Mouse (Mus musculus) testis, adult 2 months (tissue): ENCODE data around the gene Sdhaf3. TPM values are rescaled to one million over a fixed set of nuclear protein-coding genes. Genes with fewer than 3 reads are reported as not detected.
"Not testable (repeated sequence)": the region's sequence is repeated elsewhere in the genome, so short reads cannot be mapped to it uniquely, and the experiment has no call there.

ENCODE experiments used
- H3K27ac ChIP-seq: fragments of 200-500 bp; 2 replicates; pipeline ENCODE4 v1.5.1; 2012; ENCODE audit warnings: low read depth, low read length; ENCODE audit not compliant: control insufficient read depth, insufficient read depth
- H3K27me3 ChIP-seq: fragments of 200-500 bp; 2 replicates; pipeline ENCODE4 v1.6.1; 2012; ENCODE audit warnings: mild to moderate bottlenecking, low read length, moderate library complexity; ENCODE audit not compliant: control insufficient read depth, insufficient read depth
- H3K36me3 ChIP-seq: fragments of 200-500 bp; 2 replicates; pipeline ENCODE4 v1.6.1; 2012; ENCODE audit warnings: mild to moderate bottlenecking, low read length; ENCODE audit not compliant: control insufficient read depth, insufficient read depth
- H3K4me1 ChIP-seq: fragments of 200-500 bp; 2 replicates; pipeline ENCODE4 v1.6.1; 2012; ENCODE audit warnings: low read length; ENCODE audit not compliant: control insufficient read depth, insufficient read depth
- H3K4me3 ChIP-seq: fragments of 200-500 bp; 2 replicates; pipeline ENCODE4 v1.5.1; 2012; ENCODE audit warnings: low read depth, mild to moderate bottlenecking, low read length, moderate library complexity, mixed read lengths; ENCODE audit not compliant: control insufficient read depth
- CTCF ChIP-seq: fragments of 200-500 bp; IDR thresholded peaks from 2 replicates; pipeline ENCODE4 v1.5.1; 2012; ENCODE audit warnings: low read depth, mild to moderate bottlenecking, inconsistent platforms, low read length, moderate library complexity; ENCODE audit not compliant: control insufficient read depth, insufficient read depth, insufficient replicate concordance
- POLR2A ChIP-seq: fragments of 200-500 bp; IDR thresholded peaks from 2 replicates; pipeline ENCODE4 v1.6.1; 2012; ENCODE audit warnings: low read depth, mild to moderate bottlenecking, inconsistent platforms, low read length, moderate library complexity; ENCODE audit not compliant: control insufficient read depth
- polyA plus RNA-seq: library from polyadenylated mRNA; depleted of rRNA; stranded (reverse); fragments of >200 nt; gene quantifications from 2 replicates; pipeline ENCODE4 v1.2.3, GENCODE M21; 2012

The Sdhaf3 gene
- polyA plus RNA-seq, 1 experiment: 0.95 TPM

- Histone ChIP-seq H3K4me3 (no peak overlapping the region), H3K27ac (no peak overlapping the region), H3K36me3 (no peaks in the 10 kb centered on the region), H3K4me1 (no peaks in the 10 kb centered on the region), H3K27me3 (no peaks in the 10 kb centered on the region)
- TF ChIP-seq CTCF (no peak), POLR2A (no peak)
Observed at GRCm38 (mm10) chr6:6930831-6931230, 25.0 kb upstream of the Sdhaf3 start.

GRCm38 (mm10) chr6:6931507-6931906 is 24.3 kb upstream of the Sdhaf3 start:
- no peak overlapping the region for H3K4me3 ChIP-seq
- H3K36me3 ChIP-seq: no peaks in the 10 kb centered on the region
- no peak for TF ChIP-seq CTCF
- TF ChIP-seq POLR2A: no peak
- H3K27ac ChIP-seq: no peak overlapping the region
- H3K27me3 ChIP-seq: no peaks in the 10 kb centered on the region
- no peaks in the 10 kb centered on the region for H3K4me1 ChIP-seq

DNA sequence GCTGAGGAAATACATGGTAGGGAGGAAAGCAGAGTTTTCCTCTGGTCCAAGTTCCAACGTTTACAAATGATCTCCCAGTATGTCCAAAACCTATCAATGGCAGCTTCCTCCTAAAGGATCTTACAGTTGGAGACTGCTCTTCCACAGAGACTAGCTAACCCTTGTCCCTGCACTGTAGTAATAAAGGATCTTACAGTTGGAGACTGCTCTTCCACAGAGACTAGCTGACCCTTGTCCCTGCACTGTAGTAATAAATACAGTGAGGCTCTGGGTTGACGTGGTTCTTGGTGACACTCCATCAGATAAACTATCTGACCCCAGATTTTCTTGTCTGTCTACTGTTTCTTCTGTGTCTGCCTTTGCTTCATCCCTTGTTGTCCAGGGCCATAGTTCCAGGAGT is 15.0 kb upstream of the Sdhaf3 start:
- Histone ChIP-seq H3K4me1 (peaks cover 6% of the 10 kb centered on the region), H3K27me3 (no peaks in the 10 kb centered on the region), H3K27ac (no peak overlapping the region), H3K4me3 (no peak overlapping the region), H3K36me3 (no peaks in the 10 kb centered on the region)
- TF ChIP-seq CTCF: no peak
- TF ChIP-seq POLR2A: no peak

DNA sequence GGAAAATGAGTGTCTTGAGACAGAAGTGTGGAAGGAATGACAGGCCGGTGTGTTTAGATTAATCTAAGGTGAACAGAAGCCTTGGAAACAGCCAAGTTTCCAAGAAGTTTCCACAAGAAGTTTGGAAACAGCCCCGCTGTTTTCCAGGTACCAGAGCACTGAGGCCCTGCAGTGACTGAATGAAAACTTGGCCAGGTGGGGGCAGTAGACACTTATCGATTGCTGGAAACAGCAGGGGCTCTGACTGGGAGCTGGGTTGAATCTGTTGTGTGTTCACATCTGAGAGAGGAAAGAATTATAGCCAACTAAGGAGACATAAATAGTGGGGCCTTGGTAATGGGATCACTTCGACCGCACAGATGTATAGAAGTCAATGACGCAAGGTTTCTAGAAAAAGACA is 13.0 kb upstream of the Sdhaf3 start:
- TF ChIP-seq POLR2A (no peak), CTCF (peak; percentile 32; the same call in 1 of the 2 replicates)
- no peak overlapping the region for H3K27ac ChIP-seq
- H3K4me3 ChIP-seq: no peak overlapping the region
- H3K36me3 ChIP-seq: no peaks in the 10 kb centered on the region
- no peaks in the 10 kb centered on the region for H3K27me3 ChIP-seq
- H3K4me1 ChIP-seq: peaks cover 6% of the 10 kb centered on the region

GRCm38 (mm10) chr6:6947650-6948049 is 8.2 kb upstream of the Sdhaf3 start:
- no peaks in the 10 kb centered on the region for H3K36me3 ChIP-seq
- no peak for TF ChIP-seq CTCF
- no peak for TF ChIP-seq POLR2A
- H3K27ac ChIP-seq: no peak overlapping the region
- no peaks in the 10 kb centered on the region for H3K27me3 ChIP-seq
- H3K4me1 ChIP-seq: peaks cover 3% of the 10 kb centered on the region
- H3K4me3 ChIP-seq: no peak overlapping the region

GRCm38 (mm10) chr6:6955395-6955763 is 425 bp upstream of the Sdhaf3 start:
- no peaks in the 10 kb centered on the region for H3K27me3 ChIP-seq
- peak overlapping the region; percentile 98 for H3K4me3 ChIP-seq
- H3K27ac ChIP-seq: peak overlapping the region; percentile 59
- peaks cover 4% of the 10 kb centered on the region; the same call in 1 of the 2 replicates for H3K4me1 ChIP-seq
- TF ChIP-seq POLR2A (no peak), CTCF (no peak)
- H3K36me3 ChIP-seq: no peaks in the 10 kb centered on the region

DNA sequence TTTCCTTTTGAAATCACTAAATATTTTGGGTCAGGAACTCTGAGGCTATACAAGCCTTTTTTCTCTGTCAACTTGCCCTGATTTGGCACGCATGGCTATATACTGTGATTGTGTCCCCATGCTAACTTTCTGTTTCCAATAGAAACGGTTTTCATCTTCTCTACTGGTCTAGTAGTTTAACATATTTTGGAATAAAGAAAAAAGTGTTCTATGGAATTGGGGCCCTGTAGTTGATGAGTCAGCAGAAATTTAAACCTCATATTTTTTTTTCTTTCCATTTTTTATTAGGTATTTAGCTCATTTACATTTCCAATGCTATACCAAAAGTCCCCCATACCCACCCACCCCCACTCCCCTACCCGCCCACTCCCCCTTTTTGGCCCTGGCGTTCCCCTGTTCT is 3.4 kb downstream of the Sdhaf3 start:
- not testable (repeated sequence) for H3K27me3 ChIP-seq, H3K27ac ChIP-seq, H3K4me1 ChIP-seq, H3K36me3 ChIP-seq, H3K4me3 ChIP-seq

- no peak overlapping the region for H3K27ac ChIP-seq
- H3K36me3 ChIP-seq: no peaks in the 10 kb centered on the region
- no peak for TF ChIP-seq CTCF
- TF ChIP-seq POLR2A: no peak
- no peak overlapping the region for H3K4me3 ChIP-seq
- no peaks in the 10 kb centered on the region for H3K27me3 ChIP-seq
- no peaks in the 10 kb centered on the region for H3K4me1 ChIP-seq
Observed at GRCm38 (mm10) chr6:6997226-6997946, 41.6 kb downstream of the Sdhaf3 start.
